ENCODE assay signal across 16 mouse cellular contexts in genomic region chr10:58644194-58644593, GRCm38 (mm10). TPM values are rescaled to one million over a fixed set of nuclear protein-coding genes. Genes with fewer than 3 reads are reported as not detected.
DNase-seq lines count a peak whose midpoint lies in the region; ATAC-seq and TF ChIP-seq lines count a peak whose summit lies in the region.
"Had no signal": no experiment of that assay in that cellular context is flagged by ENCODE, and none has a peak within 500 bp of the region (broad histone marks: within the 10 kb centered on the region; RNA-seq: fewer than 3 reads in every experiment).

No protein-coding gene starts in this region.

- H3K9me3 ChIP-seq in kidney, embryonic 16.5 days (ENCODE audit: low read length), result no peaks in the 10 kb centered on the region
- H3K9me3 ChIP-seq in lung, postnatal 0 days (ENCODE audit: low read length), result no peaks in the 10 kb centered on the region
- H3K9me3 ChIP-seq: G1E; hindbrain, embryonic 15.5 days had no signal

- no peak for TF ChIP-seq POLR2A in brain, embryonic 14.5 days (IDR thresholded peaks at IDR 0.05; ENCODE audit: borderline replicate concordance, extremely low read depth, insufficient read depth, insufficient read length, poor library complexity, severe bottlenecking)

- H3K36me3 ChIP-seq in kidney, embryonic 16.5 days (ENCODE audit: insufficient read depth, low read length), result no peaks in the 10 kb centered on the region
- no peaks in the 10 kb centered on the region for H3K36me3 ChIP-seq in lung, postnatal 0 days (ENCODE audit: insufficient read depth, low read length)
- H3K36me3 ChIP-seq: G1E; hindbrain, embryonic 15.5 days had no signal

- 79% methylated on average over 7 of the region's 7 CpGs for WGBS in kidney, embryonic 16.5 days
- WGBS in lung, postnatal 0 days, result 34% methylated on average over 7 of the region's 7 CpGs

- H3K4me3 ChIP-seq in kidney, embryonic 16.5 days (ENCODE audit: low read length), result no peak overlapping the region
- no peak overlapping the region for H3K4me3 ChIP-seq in lung, postnatal 0 days (ENCODE audit: low read depth, low read length)
- H3K4me3 ChIP-seq: hindbrain, embryonic 15.5 days; layer of hippocampus, adult 2 months; myocyte had no signal

- peak; percentile 10 to 20 for DNase-seq in kidney, postnatal 36 days
- peak; percentile 32 for DNase-seq in brain, embryonic 14.5 days (ENCODE audit: low read depth)
- peak; percentile 38 for DNase-seq in cerebellum, adult 8-10 months
- DNase-seq in lung, postnatal 0 days (ENCODE audit: low spot score), result peak; percentile 36
- DNase-seq in natural killer cell, adult 2 months (ENCODE audit: low spot score in 2 of 2), result no peak
- DNase-seq in spleen, adult 18-20 months, result no peak
- DNase-seq in neural tube, embryonic 10.5 days (ENCODE audit: extremely low spot score, low spot score), result no peak
- DNase-seq: adrenal gland, postnatal 14 days; kidney, adult 8-10 months; thymus, postnatal 36 days had no signal

- no peak overlapping the region for H3K9ac ChIP-seq in kidney, embryonic 16.5 days (replicated peaks; ENCODE audit: low read length)
- no peak overlapping the region for H3K9ac ChIP-seq in lung, postnatal 0 days (replicated peaks; ENCODE audit: low read depth)
- H3K9ac ChIP-seq: hindbrain, embryonic 15.5 days had no signal

- H3K27me3 ChIP-seq in kidney, embryonic 16.5 days (ENCODE audit: insufficient read depth, low read length), result no peaks in the 10 kb centered on the region
- 0 out of 2 replicates have a peak, but pooled peaks cover 3% of the 10 kb centered on the region for H3K27me3 ChIP-seq in lung, postnatal 0 days (replicated peaks; ENCODE audit: insufficient read depth, low read length)
- H3K27me3 ChIP-seq: hindbrain, embryonic 15.5 days had no signal

- no peak for TF ChIP-seq EP300 in lung, postnatal 0 days (IDR thresholded peaks at IDR 0.05)

- ATAC-seq in kidney, embryonic 16.5 days (ENCODE audit: low FRiP score, low TSS enrichment), result no peak
- no peak for ATAC-seq in lung, postnatal 0 days

- H3K4me1 ChIP-seq in kidney, embryonic 16.5 days (ENCODE audit: insufficient read depth, low read length), result peaks cover 13% of the 10 kb centered on the region; the same call in 1 of the 2 replicates
- no peaks in the 10 kb centered on the region for H3K4me1 ChIP-seq in lung, postnatal 0 days (ENCODE audit: insufficient read depth, low read depth, low read length)

- TF ChIP-seq CTCF in brain, embryonic 14.5 days (IDR thresholded peaks at IDR 0.05; ENCODE audit: borderline replicate concordance, extremely low read depth, insufficient read depth, insufficient read length), result no peak
- no peak for TF ChIP-seq CTCF in lung, postnatal 0 days (IDR thresholded peaks at IDR 0.05)

- H3K27ac ChIP-seq in kidney, embryonic 16.5 days (ENCODE audit: low read length), result no peak overlapping the region
- no peak overlapping the region for H3K27ac ChIP-seq in lung, postnatal 0 days (ENCODE audit: low read length)
- H3K27ac ChIP-seq: hindbrain, embryonic 15.5 days; layer of hippocampus, adult 2 months had no signal

- no peak overlapping the region for H3K4me2 ChIP-seq in kidney, embryonic 16.5 days (replicated peaks; ENCODE audit: low read depth, low read length)
- no peak overlapping the region for H3K4me2 ChIP-seq in lung, postnatal 0 days (replicated peaks; ENCODE audit: low read depth, low read length)
- H3K4me2 ChIP-seq: hindbrain, embryonic 15.5 days had no signal

RNA-seq across cellular contexts. Expression of gene Edar, which starts 31.3 kb away (rescaled TPM):
- 0.40 and 0.45 TPM in 2 replicates for polyA plus RNA-seq in kidney, embryonic 16.5 days (2015; fragmentation: Nextera tagmentation; extraction: Ambion mirVana)
- polyA plus RNA-seq in brain, embryonic 14.5 days (2012; rRNA removed), result 0.67 and 0.97 TPM in 2 replicates
- polyA plus RNA-seq in lung, postnatal 0 days (2015; fragmentation: Nextera tagmentation; extraction: Ambion mirVana), result 0.51 and 0.64 TPM in 2 replicates
- polyA plus RNA-seq: C2C12, G1E, myocyte had no signal

Comparison
In these comparisons a context has a peak if more than half of its experiments do, and no peak if none do; other contexts are left out.
1. DNase-seq: peak in kidney, postnatal 36 days (2 of 2), brain, embryonic 14.5 days (single experiment), cerebellum, adult 8-10 months (single experiment) and lung, postnatal 0 days (single experiment); none in natural killer cell, adult 2 months (0 of 2), spleen, adult 18-20 months (0 of 2) and neural tube, embryonic 10.5 days (single experiment).